Mouse (Mus musculus) gastrocnemius, postnatal 25 days (tissue): ENCODE data around the gene Mdn1. TPM values are rescaled to one million over a fixed set of nuclear protein-coding genes. Genes with fewer than 3 reads are reported as not detected.

Source experiments
- DNase-seq: peaks from one replicate; pipeline ENCODE4 v3.0.0; 2022
- total RNA-seq, 2 experiments: library from RNA; stranded (reverse); gene quantifications; 1 replicate in 1 of 2; 2 replicates in 1 of 2; pipeline ENCODE4 v1.2.3; 2021

Gene Mdn1
- total RNA-seq, 2 experiments from 2014 or later, result 6.4 to 7.8 TPM

DNA sequence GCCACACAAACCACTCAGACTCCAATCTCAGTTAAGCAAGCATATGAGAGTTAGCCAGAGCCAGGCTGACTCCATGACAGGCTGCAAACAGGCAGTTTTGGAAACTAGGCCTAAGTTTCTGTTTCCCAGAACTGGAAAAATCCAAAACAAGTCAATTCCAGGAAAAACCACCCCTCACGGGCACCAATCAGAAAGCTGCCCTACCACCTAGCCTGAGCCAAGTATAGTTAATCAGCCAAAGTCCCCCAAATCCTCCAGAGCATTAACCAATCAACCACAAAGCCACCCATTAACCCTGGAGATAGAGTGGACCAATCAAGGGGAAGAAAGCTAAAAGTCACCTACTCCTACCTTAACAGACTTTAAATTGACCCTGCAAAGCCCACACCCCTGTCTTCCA is 130.2 kb downstream of the Mdn1 start:
- DNase-seq, result no peak

DNA sequence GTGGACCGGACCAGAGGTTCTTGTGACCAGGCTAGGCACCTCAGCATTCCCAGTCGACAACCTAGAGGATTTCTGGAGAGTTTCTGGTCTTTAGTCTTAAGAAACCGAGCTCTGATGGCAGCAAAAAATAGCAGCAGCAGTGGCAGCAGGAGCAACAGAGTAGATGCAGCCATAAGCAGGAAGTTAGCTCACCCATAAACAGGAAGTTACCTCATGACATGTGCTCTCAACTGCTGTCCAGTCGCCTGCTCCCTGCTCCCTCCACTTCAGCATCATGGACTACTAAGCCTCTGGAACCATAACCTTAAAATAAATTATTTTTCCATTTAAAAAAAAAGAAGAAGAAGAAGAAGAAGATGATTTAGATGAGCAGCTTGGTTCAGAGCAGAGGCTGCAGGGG is 132.1 kb downstream of the Mdn1 start:
- DNase-seq, result no peak

- no peak for DNase-seq
Measured at GRCm38 (mm10) chr4:32798976-32799375, 142.1 kb downstream of the Mdn1 start.

- DNase-seq, result peak; percentile 72
Measured at GRCm38 (mm10) chr4:32799966-32800576, 143.2 kb downstream of the Mdn1 start, which contains the start of gene Lyrm2. Gene Lyrm2, plus strand, starts transcription at chr4:32800253.

- no peak for DNase-seq
Measured at GRCm38 (mm10) chr4:32800577-32801170, 143.8 kb downstream of the Mdn1 start.

DNA sequence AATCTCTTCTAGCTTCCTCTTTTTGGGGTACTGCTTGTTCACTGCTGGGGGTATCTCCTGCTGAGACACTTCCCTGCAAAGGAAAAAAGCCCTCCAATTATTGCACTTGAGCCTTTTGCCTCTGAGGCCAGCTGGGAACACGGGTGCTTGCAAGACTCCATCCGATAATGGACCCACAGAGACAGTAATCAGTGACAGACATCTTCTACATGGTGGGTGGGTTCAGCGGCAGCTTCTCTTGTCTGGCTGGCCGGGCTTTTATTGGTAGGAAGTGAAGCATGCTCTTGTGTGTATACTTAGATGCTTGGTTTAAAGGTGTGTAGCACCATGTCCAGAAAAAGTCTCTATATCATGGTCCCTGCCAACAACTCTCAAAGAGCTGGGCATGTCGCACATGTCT is 160.6 kb downstream of the Mdn1 start:
- DNase-seq, result no peak

DNA sequence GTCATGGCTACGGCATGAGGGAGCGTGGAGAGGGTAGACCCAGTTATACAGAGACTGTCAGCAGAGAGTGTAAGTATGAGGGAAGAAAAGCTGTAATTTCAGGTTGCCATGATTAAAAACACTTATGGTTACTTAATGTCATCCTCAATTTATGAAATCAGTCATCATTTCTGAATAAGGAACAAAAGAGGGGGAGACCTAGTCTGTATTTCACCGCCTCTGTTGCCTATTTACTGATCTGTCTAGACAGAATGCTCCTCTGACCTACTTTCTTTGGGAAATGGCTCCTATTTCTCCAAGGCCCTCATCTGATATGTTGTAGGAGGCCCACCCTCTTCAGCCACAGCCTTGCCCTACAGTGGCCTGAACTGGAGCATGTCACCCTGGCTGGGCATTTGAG is 163.8 kb downstream of the Mdn1 start:
- no peak for DNase-seq

GRCm38 (mm10) chr4:32824254-32824653 is 167.3 kb downstream of the Mdn1 start:
- DNase-seq, result no peak

Other genes starting within 250 kb of the Mdn1 start
- not detected for gene Gja10, start 54.4 kb upstream of the Mdn1 start, total RNA-seq
- 1 to 10 TPM; 3.8 to 5.1 TPM for gene Casp8ap2, start 41.7 kb upstream of the Mdn1 start, total RNA-seq
- gene Lyrm2, start 143.1 kb downstream of the Mdn1 start, total RNA-seq, result 10 to 100 TPM; 14.7 to 20.5 TPM